Mouse (Mus musculus): Measurements from ENCODE around the gene Mrpl17.

DNA sequence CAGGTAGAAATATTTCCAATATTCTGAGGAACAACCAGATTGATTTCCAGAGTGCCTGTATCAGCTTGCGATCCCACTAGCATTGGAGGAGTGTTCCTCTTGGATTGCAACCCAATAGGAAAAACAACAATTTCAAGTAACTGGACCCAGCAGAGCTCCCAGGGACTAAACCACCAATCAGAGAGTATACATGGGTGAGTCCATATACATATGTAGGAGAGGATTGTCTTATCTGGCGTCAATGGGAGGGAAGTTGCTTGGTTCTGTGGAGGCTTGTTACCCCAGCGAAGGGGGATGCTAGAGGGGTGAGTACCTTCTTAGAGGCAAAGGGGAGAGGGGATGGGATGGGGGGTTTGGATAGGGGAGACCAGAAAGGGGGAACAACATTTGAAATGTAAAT is 2.4 kb upstream of the Mrpl17 start:
- TF ChIP-seq CTCF (IDR thresholded peaks at IDR 0.05): no peak
- TF ChIP-seq POLR2A (IDR thresholded peaks at IDR 0.05; ENCODE audit: insufficient read depth, low read depth, low read length): no peak

Measured in heart, adult 2 months (tissue).